Mouse (Mus musculus) CH12.LX (cell line): ENCODE results near the gene Spata31d1b. TPM values are rescaled to one million over a fixed set of nuclear protein-coding genes. Genes with fewer than 3 reads are reported as not detected.
A peak's percentile ranks its signal among the peaks of the same experiment; 100 is the strongest.

ENCODE experiments used
- DNase-seq: peaks from one replicate; pipeline ENCODE4 v3.0.0-alpha.2; 2013; ENCODE audit errors: extremely low read depth
- H3K27ac ChIP-seq: 2 replicates; pipeline ENCODE4 v1.5.1; 2012; ENCODE audit warnings: low read depth, mild to moderate bottlenecking, control low read depth, moderate library complexity; ENCODE audit not compliant: insufficient read depth
- H3K27me3 ChIP-seq: replicated peaks from 2 replicates; pipeline ENCODE3; 2012; ENCODE audit warnings: inconsistent platforms
- H3K36me3 ChIP-seq, 2 experiments: replicated peaks in 1 of 2; 2 replicates each; pipeline versions ENCODE3 to v1.6.1; 2012; ENCODE audit warnings: inconsistent platforms in 1 of 2, low read length in 1 of 2, mild to moderate bottlenecking in 1 of 2, mixed read lengths in 1 of 2, moderate library complexity in 1 of 2; ENCODE audit not compliant: control insufficient read depth in 1 of 2, insufficient read depth in 1 of 2
- H3K4me1 ChIP-seq, 2 experiments: 2 replicates each; pipeline ENCODE4 v1.6.1; 2012; ENCODE audit warnings: inconsistent platforms in 1 of 2, moderate library complexity in 1 of 2; ENCODE audit not compliant: insufficient read depth in 2 of 2, control insufficient read depth in 1 of 2
- H3K4me2 ChIP-seq: 2 replicates; pipeline ENCODE4 v1.6.1; 2012; ENCODE audit warnings: low read depth, mild to moderate bottlenecking, control low read depth; ENCODE audit not compliant: poor library complexity, insufficient read depth, severe bottlenecking
- H3K4me3 ChIP-seq, 3 experiments: fragments of 150-350 bp in 1 of 3; sonication (generic) in 1 of 3; replicated peaks in 1 of 3; 2 replicates each; pipeline versions ENCODE3 to v1.5.1; 2011 to 2012; ENCODE audit warnings: low read depth in 2 of 3, low read length in 2 of 3, mild to moderate bottlenecking in 2 of 3, moderate library complexity in 2 of 3, control low read depth in 1 of 3, improper control_type of control experiment in 1 of 3, inconsistent platforms in 1 of 3, mixed read lengths in 1 of 3; ENCODE audit not compliant: poor library complexity in 1 of 3
- H3K79me2 ChIP-seq: replicated peaks from 2 replicates; pipeline ENCODE4 v1.6.1; 2012; ENCODE audit warnings: mild to moderate bottlenecking, moderate library complexity; ENCODE audit not compliant: control insufficient read depth, poor library complexity, insufficient read depth, severe bottlenecking; ENCODE audit errors: extremely low read depth
- H3K9ac ChIP-seq: 2 replicates; pipeline ENCODE4 v1.6.1; 2012; ENCODE audit warnings: low read depth, mild to moderate bottlenecking, control low read depth, moderate library complexity; ENCODE audit not compliant: insufficient read depth
- H3K9me3 ChIP-seq: replicated peaks from 2 replicates; pipeline ENCODE3; 2012; ENCODE audit warnings: low read length, inconsistent platforms, mixed read lengths
- BHLHE40 ChIP-seq: IDR thresholded peaks from 2 replicates; pipeline ENCODE4 v1.6.1; 2011; ENCODE audit warnings: mild to moderate bottlenecking, low read depth, low read length, improper control_type of control experiment
- CHD2 ChIP-seq: IDR thresholded peaks from 2 replicates; pipeline ENCODE4 v1.6.1; 2011; ENCODE audit warnings: low read length, improper control_type of control experiment
- CTCF ChIP-seq, 2 experiments: IDR thresholded peaks in 1 of 2; conservative IDR thresholded peaks in 1 of 2; 2 replicates each; pipeline ENCODE4 v1.5.1; 2011 to 2012; ENCODE audit warnings: low read depth in 2 of 2, low read length in 2 of 2, improper control_type of control experiment in 1 of 2, inconsistent platforms in 1 of 2, mild to moderate bottlenecking in 1 of 2, moderate library complexity in 1 of 2
- E2F4 ChIP-seq: IDR thresholded peaks from 2 replicates; pipeline ENCODE4 v1.6.1; 2011; ENCODE audit warnings: low read depth, low read length, improper control_type of control experiment; ENCODE audit not compliant: insufficient replicate concordance
- ETS1 ChIP-seq: conservative IDR thresholded peaks from 2 replicates; pipeline ENCODE4 v1.6.1; 2012; ENCODE audit warnings: low read depth, mild to moderate bottlenecking, inconsistent platforms, low read length, improper control_type of control experiment, moderate library complexity
- GABPA ChIP-seq: IDR thresholded peaks from 2 replicates; pipeline ENCODE4 v1.6.1; 2012; ENCODE audit warnings: low read depth, low read length, improper control_type of control experiment, inconsistent platforms; ENCODE audit not compliant: insufficient replicate concordance
- HCFC1 ChIP-seq: IDR thresholded peaks from 2 replicates; pipeline ENCODE4 v1.6.1; 2012; ENCODE audit warnings: low read depth, mild to moderate bottlenecking, inconsistent platforms, low read length, improper control_type of control experiment
- IRF4 ChIP-seq: IDR thresholded peaks from 2 replicates; pipeline ENCODE4 v1.6.1; 2014; ENCODE audit warnings: low read depth, mild to moderate bottlenecking, inconsistent platforms, low read length, improper control_type of control experiment
- JUN ChIP-seq: IDR thresholded peaks from 2 replicates; pipeline ENCODE4 v1.6.1; 2011; ENCODE audit warnings: low read depth, mild to moderate bottlenecking, low read length, improper control_type of control experiment, moderate library complexity; ENCODE audit not compliant: insufficient read depth
- JUND ChIP-seq: conservative IDR thresholded peaks from 2 replicates; pipeline ENCODE4 v1.6.1; 2011; ENCODE audit warnings: low read depth, low read length, improper control_type of control experiment
- KAT2A ChIP-seq: IDR thresholded peaks from 2 replicates; pipeline ENCODE4 v1.6.1; 2012; ENCODE audit warnings: low read length, improper control_type of control experiment, inconsistent platforms; ENCODE audit not compliant: insufficient replicate concordance
- MAFK ChIP-seq: IDR thresholded peaks from 2 replicates; pipeline ENCODE4 v1.6.1; 2011; ENCODE audit warnings: low read length, improper control_type of control experiment; ENCODE audit not compliant: insufficient replicate concordance
- MAX ChIP-seq: IDR thresholded peaks from 2 replicates; pipeline ENCODE4 v1.6.1; 2011; ENCODE audit warnings: low read length, improper control_type of control experiment
- MEF2A ChIP-seq: IDR thresholded peaks from 2 replicates; pipeline ENCODE4 v1.6.1; 2014; ENCODE audit warnings: low read depth, mild to moderate bottlenecking, inconsistent platforms, low read length, improper control_type of control experiment, borderline replicate concordance
- NELFE ChIP-seq: IDR thresholded peaks from 2 replicates; pipeline ENCODE4 v1.6.1; 2011; ENCODE audit warnings: low read depth, low read length, improper control_type of control experiment
- PAX5 ChIP-seq: IDR thresholded peaks from 2 replicates; pipeline ENCODE4 v1.6.1; 2012; ENCODE audit warnings: low read length, inconsistent platforms, mixed read lengths
- POLR2A ChIP-seq: IDR thresholded peaks from 2 replicates; pipeline ENCODE4 v1.6.1; 2011; ENCODE audit warnings: low read depth, mild to moderate bottlenecking, improper control_type of control experiment, low read length
- POLR2AphosphoS2 ChIP-seq: IDR thresholded peaks from 2 replicates; pipeline ENCODE4 v1.6.1; 2011; ENCODE audit warnings: low read depth, low read length, improper control_type of control experiment
- RAD21 ChIP-seq: IDR thresholded peaks from 2 replicates; pipeline ENCODE4 v1.6.1; 2011; ENCODE audit warnings: low read depth, mild to moderate bottlenecking, low read length, improper control_type of control experiment, moderate library complexity
- RCOR1 ChIP-seq: conservative IDR thresholded peaks from 2 replicates; pipeline ENCODE4 v1.6.1; 2012; ENCODE audit warnings: low read depth, mild to moderate bottlenecking, inconsistent platforms, low read length, improper control_type of control experiment
- SIN3A ChIP-seq: IDR thresholded peaks from 2 replicates; pipeline ENCODE4 v1.6.1; 2012; ENCODE audit warnings: low read length, improper control_type of control experiment, inconsistent platforms
- SMC3 ChIP-seq: IDR thresholded peaks from 2 replicates; pipeline ENCODE4 v1.6.1; 2011; ENCODE audit warnings: low read depth, low read length, improper control_type of control experiment
- TBP ChIP-seq: conservative IDR thresholded peaks from 2 replicates; pipeline ENCODE4 v1.6.1; 2011; ENCODE audit warnings: low read depth, low read length, improper control_type of control experiment
- TCF12 ChIP-seq: IDR thresholded peaks from 2 replicates; pipeline ENCODE4 v1.6.1; 2014; ENCODE audit warnings: low read depth, mild to moderate bottlenecking, inconsistent platforms, low read length, improper control_type of control experiment
- UBTF ChIP-seq: IDR thresholded peaks from 2 replicates; pipeline ENCODE4 v1.6.1; 2012; ENCODE audit warnings: low read depth, mild to moderate bottlenecking, inconsistent platforms, low read length, improper control_type of control experiment, moderate library complexity
- USF1 ChIP-seq: IDR thresholded peaks from 2 replicates; pipeline ENCODE4 v1.6.1; 2014; ENCODE audit warnings: low read depth, mild to moderate bottlenecking, inconsistent platforms, low read length, improper control_type of control experiment
- USF2 ChIP-seq: conservative IDR thresholded peaks from 2 replicates; pipeline ENCODE4 v1.6.1; 2011; ENCODE audit warnings: low read depth, low read length, improper control_type of control experiment
- ZC3H11A ChIP-seq: IDR thresholded peaks from 2 replicates; pipeline ENCODE4 v1.6.1; 2012; ENCODE audit warnings: low read depth, mild to moderate bottlenecking, inconsistent platforms, low read length, improper control_type of control experiment
- ZMIZ1 ChIP-seq: IDR thresholded peaks from 2 replicates; pipeline ENCODE4 v1.6.1; 2012; ENCODE audit warnings: low read depth, mild to moderate bottlenecking, inconsistent platforms, low read length, improper control_type of control experiment
- dilution Hi-C: fragments of 300-500 bp; cut with MboI; formaldehyde crosslinking; loops from 2 replicates; pipeline ENCODE4 v1.14.3; 2020; ENCODE audit warnings: low sequenced_read_pairs; ENCODE audit not compliant: extremely low pct_unique_long_range_greater_than_20kb, extremely low pct_ligation_motif_present
- in situ Hi-C: fragments of 300-500 bp; cut with MboI; formaldehyde crosslinking; loops from 3 replicates; pipeline ENCODE4 v1.14.3; 2019; ENCODE audit warnings: low sequenced_read_pairs, low pct_ligation_motif_present, low pct_unique_long_range_greater_than_20kb, mixed read lengths
- polyA plus RNA-seq: library from polyadenylated mRNA; unstranded; fragments of >175 nt; gene quantifications from 2 replicates; pipeline ENCODE4 v1.2.1, GENCODE M21; 2012; ENCODE audit warnings: low read depth; ENCODE audit not compliant: insufficient read length
- total RNA-seq, 2 experiments: library from RNA; depleted of rRNA; stranded (reverse); fragments of 300-350 nt in 1 of 2; fragments of >200 nt in 1 of 2; gene quantifications; 2 replicates each; pipeline ENCODE4 v1.2.3; 2012 to 2014

Gene Spata31d1b
- total and polyA plus RNA-seq, 3 experiments, result 0.09 to 0.30 (median 0.27) TPM

DNA sequence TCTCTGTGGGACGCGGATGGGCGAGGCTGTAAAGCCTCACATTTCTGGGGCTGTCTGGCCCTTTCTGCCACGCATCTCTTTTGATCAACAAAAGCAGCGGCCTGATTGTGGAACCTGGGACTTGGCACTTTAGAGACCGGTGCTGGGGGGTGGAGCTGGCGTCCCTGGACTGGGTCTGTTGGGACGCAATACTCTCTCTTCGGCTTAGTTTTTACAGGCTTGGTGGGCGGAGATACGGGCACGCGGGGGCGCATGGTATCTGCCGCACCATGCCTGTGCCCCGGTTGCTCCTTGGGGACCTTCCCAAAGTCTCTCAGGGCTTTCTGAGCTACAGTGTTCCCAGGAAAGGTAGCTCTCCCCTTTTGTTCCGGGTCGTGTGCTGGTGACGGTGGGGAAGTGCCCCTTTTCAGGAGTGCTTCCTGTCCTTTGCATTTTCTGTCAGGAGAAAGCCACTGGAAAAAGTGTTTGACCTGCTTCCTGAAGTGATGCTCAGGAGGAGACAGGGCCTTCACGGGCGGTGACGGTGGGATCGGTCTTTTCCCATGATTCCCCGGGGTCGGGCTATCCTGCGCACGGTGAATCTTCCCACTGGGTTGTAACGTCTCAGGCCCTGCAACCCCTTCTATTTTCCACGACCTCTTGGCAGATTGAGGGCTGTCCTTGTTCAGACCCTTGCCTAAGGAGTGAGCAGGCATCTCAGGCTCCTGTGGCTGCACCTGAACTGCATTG lies 14.2 kb downstream of the Spata31d1b start:
- no peak for DNase-seq
- Histone ChIP-seq H3K9ac (no peak overlapping the region), H3K4me3 (no peak overlapping the region), H3K27ac (no peak overlapping the region), H3K4me2 (no peak overlapping the region), H3K36me3 (no peaks in the 10 kb centered on the region), H3K79me2 (no peaks in the 10 kb centered on the region), H3K9me3 (no peaks in the 10 kb centered on the region)
- dilution Hi-C loops, result no loop called here
- TF ChIP-seq ZC3H11A (no peak), CHD2 (no peak), ZMIZ1 (no peak), POLR2A (no peak), CTCF (conservative IDR thresholded peaks at IDR 0.05 in 1 of 2, IDR thresholded peaks at IDR 0.05 in 1 of 2; ENCODE audit: low read depth in 2 of 2, low read length in 2 of 2) (no peak), NELFE (no peak), JUND (no peak), IRF4 (no peak), SIN3A (no peak), MEF2A (no peak), JUN (no peak), KAT2A (no peak), PAX5 (no peak), USF2 (no peak), E2F4 (no peak), ETS1 (no peak), RCOR1 (no peak), GABPA (no peak), POLR2AphosphoS2 (no peak), MAFK (no peak)
- TF ChIP-seq, all 38 proteins: peak for 0
- H3K27me3 ChIP-seq, result peaks cover 3% of the 10 kb centered on the region
- peaks cover 0 to 6% of the 10 kb centered on the region in 2 experiments; a peak in 2 of 4 replicates for H3K4me1 ChIP-seq
- in situ Hi-C loops, result loop anchor here (25.0 kb wide), 1 partner anchor 1114 kb away; the partner anchor contains the start of gene Slc28a3

DNA sequence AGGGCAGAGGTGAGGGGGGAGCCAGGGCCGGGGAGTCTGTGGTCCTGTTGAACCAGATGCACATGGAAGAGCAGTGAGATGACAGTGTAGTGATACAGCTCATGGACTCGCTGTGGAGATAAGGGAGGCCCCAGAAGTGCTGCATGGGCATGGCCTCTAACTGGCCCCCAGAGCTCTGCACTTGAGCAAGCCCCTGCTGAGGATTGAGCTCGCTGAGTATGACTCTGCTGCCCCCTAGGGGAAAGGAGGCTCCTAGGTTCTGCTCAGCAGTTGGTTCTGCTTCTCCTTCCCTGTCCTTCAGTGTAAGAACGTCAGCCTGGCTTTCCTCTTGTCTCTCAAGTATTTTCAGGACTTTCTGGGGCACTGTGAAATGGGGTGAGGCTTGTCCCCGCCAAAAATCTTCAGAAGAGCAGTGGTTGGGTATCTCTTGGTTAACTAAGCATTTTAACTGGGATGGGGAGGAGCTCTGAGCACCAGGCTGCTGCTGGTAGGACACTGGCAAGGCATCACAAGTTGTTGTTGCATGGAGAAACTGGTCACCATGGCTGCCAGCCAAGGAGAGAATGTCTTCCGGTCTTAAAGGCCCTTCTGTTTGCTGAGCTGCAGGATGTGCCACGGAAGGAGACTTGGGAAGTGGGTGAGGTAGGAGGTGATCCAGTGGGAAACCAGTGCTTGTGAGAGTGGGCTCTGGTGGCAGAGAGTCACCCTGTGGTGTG lies 16.5 kb downstream of the Spata31d1b start:
- Histone ChIP-seq H3K79me2 (no peaks in the 10 kb centered on the region), H3K27ac (no peak overlapping the region), H3K27me3 (peaks cover 3% of the 10 kb centered on the region), H3K4me2 (no peak overlapping the region), H3K4me3 (no peak overlapping the region), H3K9ac (no peak overlapping the region), H3K4me1 (peaks cover 0 to 6% of the 10 kb centered on the region in 2 experiments; a peak in 2 of 4 replicates), H3K9me3 (no peaks in the 10 kb centered on the region), H3K36me3 (no peaks in the 10 kb centered on the region)
- dilution Hi-C loops, result no loop called here
- in situ Hi-C loops, result loop anchor here (25.0 kb wide), 1 partner anchor 1116 kb away; the partner anchor contains the start of gene Slc28a3
- peak; percentile 84 for DNase-seq
- TF ChIP-seq ZMIZ1, result no peak
- no peak for TF ChIP-seq POLR2A
- TF ChIP-seq TBP, result no peak
- no peak for TF ChIP-seq UBTF
- TF ChIP-seq JUN, result no peak
- TF ChIP-seq USF2, result no peak
- TF ChIP-seq USF1, result no peak
- TF ChIP-seq HCFC1, result no peak
- no peak; the same call in none of the 2 replicates for TF ChIP-seq RAD21
- TF ChIP-seq GABPA, result no peak
- TF ChIP-seq MAFK, result no peak
- no peak for TF ChIP-seq SIN3A
- peak; percentile 90 for TF ChIP-seq SMC3
- TF ChIP-seq IRF4, result no peak
- TF ChIP-seq CTCF (conservative IDR thresholded peaks at IDR 0.05 in 1 of 2, IDR thresholded peaks at IDR 0.05 in 1 of 2; ENCODE audit: low read depth in 2 of 2, low read length in 2 of 2), result peak; percentile 85 to 96
- no peak for TF ChIP-seq BHLHE40
- TF ChIP-seq ZC3H11A, result peak; percentile 66
- TF ChIP-seq TCF12, result 0 out of 2 replicates have a peak, but pooled peaks have one; percentile 17
- TF ChIP-seq ETS1, result no peak
- TF ChIP-seq MAX, result no peak
